Mouse (Mus musculus) liver, postnatal 0 days (tissue): ENCODE measurements around the gene Tmem189.

Experiments
- CTCF ChIP-seq: sonication (generic); IDR thresholded peaks from 2 replicates; pipeline ENCODE4 v1.5.1; 2016; ENCODE audit warnings: antibody characterized with exemption, low read depth
- EP300 ChIP-seq: IDR thresholded peaks from 2 replicates; pipeline ENCODE4 v1.6.1; 2016; ENCODE audit warnings: antibody characterized with exemption, low read depth, mild to moderate bottlenecking

GRCm38 (mm10) chr2:167632731-167633536, 56.7 kb downstream of the Tmem189 start:
- TF ChIP-seq CTCF (no peak), EP300 (no peak)
